Mouse (Mus musculus): Measurements from ENCODE around the gene Gm10392.

Gm10392 gene

GRCm38 (mm10) chr11:77488771-77489581, 30.0 kb downstream of the Gm10392 start:
- TF ChIP-seq GATA4 (IDR thresholded peaks at IDR 0.05; ENCODE audit: insufficient replicate concordance, low read length) = no peak

GRCm38 (mm10) chr11:77486798-77487197, 32.2 kb downstream of the Gm10392 start:
- TF ChIP-seq GATA4 (IDR thresholded peaks at IDR 0.05; ENCODE audit: insufficient replicate concordance, low read length) = no peak

GRCm38 (mm10) chr11:77485229-77485628, 33.8 kb downstream of the Gm10392 start:
- TF ChIP-seq GATA4 (IDR thresholded peaks at IDR 0.05; ENCODE audit: insufficient replicate concordance, low read length) = no peak

GRCm38 (mm10) chr11:77483510-77484255, 35.3 kb downstream of the Gm10392 start:
- no peak for TF ChIP-seq GATA4 (IDR thresholded peaks at IDR 0.05; ENCODE audit: insufficient replicate concordance, low read length)

- no peak for TF ChIP-seq GATA4 (IDR thresholded peaks at IDR 0.05; ENCODE audit: insufficient replicate concordance, low read length)
Observed at GRCm38 (mm10) chr11:77483043-77483442, 36.0 kb downstream of the Gm10392 start.

GRCm38 (mm10) chr11:77476895-77477294, 42.1 kb downstream of the Gm10392 start:
- TF ChIP-seq GATA4 (IDR thresholded peaks at IDR 0.05; ENCODE audit: insufficient replicate concordance, low read length) = no peak

- TF ChIP-seq GATA4 (IDR thresholded peaks at IDR 0.05; ENCODE audit: insufficient replicate concordance, low read length) = no peak
Observed at GRCm38 (mm10) chr11:77476216-77476615, 42.8 kb downstream of the Gm10392 start.

- TF ChIP-seq GATA4 (IDR thresholded peaks at IDR 0.05; ENCODE audit: insufficient replicate concordance, low read length) = no peak
Observed at GRCm38 (mm10) chr11:77472775-77473174, 46.2 kb downstream of the Gm10392 start.

GRCm38 (mm10) chr11:77471407-77471806, 47.6 kb downstream of the Gm10392 start:
- no peak for TF ChIP-seq GATA4 (IDR thresholded peaks at IDR 0.05; ENCODE audit: insufficient replicate concordance, low read length)

- TF ChIP-seq GATA4 (IDR thresholded peaks at IDR 0.05; ENCODE audit: insufficient replicate concordance, low read length) = no peak
Observed at GRCm38 (mm10) chr11:77468397-77468796, 50.6 kb downstream of the Gm10392 start.

- TF ChIP-seq GATA4 (IDR thresholded peaks at IDR 0.05; ENCODE audit: insufficient replicate concordance, low read length) = no peak
Observed at GRCm38 (mm10) chr11:77467784-77468183, 51.2 kb downstream of the Gm10392 start.

- TF ChIP-seq GATA4 (IDR thresholded peaks at IDR 0.05; ENCODE audit: insufficient replicate concordance, low read length) = no peak
Observed at GRCm38 (mm10) chr11:77467157-77467556, 51.8 kb downstream of the Gm10392 start.
